Mouse (Mus musculus) forebrain, embryonic 11.5 days (tissue): ENCODE data around the gene Btbd6. TPM values are rescaled to one million over a fixed set of nuclear protein-coding genes. Genes with fewer than 3 reads are reported as not detected.

Experiments
- ATAC-seq: fragments of 200-750 bp; cut with Nextera tagmentation; replicated peaks from 2 replicates; pipeline ENCODE4 v1.8.0; 2017; ENCODE audit warnings: moderate TSS enrichment; ENCODE audit not compliant: low FRiP score
- DNase-seq: peaks from one replicate; pipeline ENCODE4 v3.0.0-alpha.2; 2017; ENCODE audit warnings: low spot score
- H3K27ac ChIP-seq: fragments of 300-500 bp; sonication (generic); 2 replicates; pipeline ENCODE4 v1.5.1; 2014; ENCODE audit warnings: low read depth, low read length
- H3K27me3 ChIP-seq: fragments of 300-500 bp; sonication (generic); 2 replicates; pipeline ENCODE4 v1.6.1; 2014; ENCODE audit warnings: mild to moderate bottlenecking, low read length, mixed read lengths; ENCODE audit not compliant: control insufficient read depth, insufficient read depth
- H3K36me3 ChIP-seq: fragments of 300-500 bp; sonication (generic); 2 replicates; pipeline ENCODE4 v1.6.1; 2014; ENCODE audit warnings: mild to moderate bottlenecking, low read length, moderate library complexity, mixed read lengths; ENCODE audit not compliant: control insufficient read depth, insufficient read depth
- H3K4me1 ChIP-seq: fragments of 300-500 bp; sonication (generic); replicated peaks from 2 replicates; pipeline ENCODE4 v1.6.1; 2014; ENCODE audit warnings: low read length, mixed read lengths; ENCODE audit not compliant: control insufficient read depth, insufficient read depth
- H3K4me2 ChIP-seq: fragments of 300-500 bp; sonication (generic); 2 replicates; pipeline ENCODE4 v1.6.1; 2014; ENCODE audit warnings: low read depth, mild to moderate bottlenecking, low read length, moderate library complexity, mixed read lengths; ENCODE audit not compliant: severe bottlenecking
- H3K4me3 ChIP-seq: fragments of 300-500 bp; sonication (generic); 2 replicates; pipeline ENCODE4 v1.5.1; 2014; ENCODE audit warnings: low read depth, low read length
- H3K9ac ChIP-seq: fragments of 300-500 bp; sonication (generic); 2 replicates; pipeline ENCODE4 v1.6.1; 2014; ENCODE audit warnings: low read length
- H3K9me3 ChIP-seq: fragments of 300-500 bp; sonication (generic); 2 replicates; pipeline ENCODE4 v1.6.1; 2016; ENCODE audit warnings: low read length, mixed read lengths; ENCODE audit not compliant: control insufficient read depth
- WGBS: fragments of 180-500 bp; shearing (Covaris S2); extraction: QIAGEN DNeasy Blood & Tissue Kit; methylation state at CpG from one replicate; pipeline ENCODE4 v1.1.7; 2014; 5-methylcytosine and 5-hydroxymethylcytosine counted together
- polyA plus RNA-seq: library from polyadenylated mRNA; unstranded; fragments of >200 nt; fragmentation: Nextera tagmentation; extraction: Ambion mirVana; gene quantifications from 2 replicates; pipeline ENCODE4 v1.2.1, GENCODE M21; 2014

Gene Btbd6
- polyA plus RNA-seq, 1 experiment from 2014 or later: 26.7 TPM

- Histone ChIP-seq H3K4me3 (no peak overlapping the region), H3K27ac (no peak overlapping the region), H3K9ac (peak overlapping the region; percentile 94), H3K4me2 (0 out of 2 replicates have a peak overlapping the region, but pooled peaks have one; percentile 67), H3K4me1 (peaks cover 4% of the 10 kb centered on the region; the same call in 1 of the 2 replicates), H3K9me3 (no peaks in the 10 kb centered on the region), H3K27me3 (no peaks in the 10 kb centered on the region), H3K36me3 (no peaks in the 10 kb centered on the region)
- 72% methylated on average over 4 of the region's 4 CpGs for WGBS
- DNase-seq: no peak
- ATAC-seq: no peak
Measured at GRCm38 (mm10) chr12:113015956-113016355, 39.7 kb downstream of the Btbd6 start.

DNA sequence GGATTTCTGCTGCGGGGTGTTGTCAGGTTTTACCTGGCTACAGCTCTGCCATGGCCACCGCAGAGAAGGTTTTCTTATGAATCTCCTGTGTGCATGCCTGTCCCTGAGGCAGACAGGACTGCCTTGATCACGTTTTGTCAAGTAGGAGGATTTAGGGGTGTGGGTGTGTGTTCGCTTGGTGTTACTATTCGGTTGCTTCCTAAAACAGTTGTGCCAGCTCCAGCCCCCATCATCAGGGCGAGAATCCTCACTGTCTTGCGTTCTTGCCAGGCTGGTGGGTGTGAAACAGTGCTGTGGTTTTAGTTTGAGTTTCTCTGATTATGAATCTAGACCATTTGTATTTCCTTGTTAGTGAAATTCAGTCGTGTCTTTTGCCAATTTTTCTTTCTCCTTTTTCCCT, 40.7 kb downstream of the Btbd6 start:
- Histone ChIP-seq H3K27ac (no peak overlapping the region), H3K4me3 (no peak overlapping the region), H3K27me3 (no peaks in the 10 kb centered on the region), H3K4me1 (peaks cover 4% of the 10 kb centered on the region; the same call in 1 of the 2 replicates), H3K9me3 (no peaks in the 10 kb centered on the region), H3K9ac (peak overlapping the region; percentile 16; the same call in 1 of the 2 replicates), H3K4me2 (no peak overlapping the region), H3K36me3 (no peaks in the 10 kb centered on the region)
- ATAC-seq: no peak
- WGBS: 81% methylated on average over 8 of the region's 8 CpGs
- DNase-seq: no peak

- H3K4me2 ChIP-seq: no peak overlapping the region
- H3K4me3 ChIP-seq: no peak overlapping the region
- H3K36me3 ChIP-seq: no peaks in the 10 kb centered on the region
- H3K27ac ChIP-seq: no peak overlapping the region
- no peaks in the 10 kb centered on the region for H3K27me3 ChIP-seq
- peaks cover 4% of the 10 kb centered on the region; the same call in 1 of the 2 replicates for H3K4me1 ChIP-seq
- ATAC-seq (no peak), DNase-seq (no peak)
- H3K9ac ChIP-seq: no peak overlapping the region
- 78% methylated on average over 9 of the region's 9 CpGs for WGBS
- no peaks in the 10 kb centered on the region for H3K9me3 ChIP-seq
Measured at GRCm38 (mm10) chr12:113017429-113017984, 41.2 kb downstream of the Btbd6 start.

DNA sequence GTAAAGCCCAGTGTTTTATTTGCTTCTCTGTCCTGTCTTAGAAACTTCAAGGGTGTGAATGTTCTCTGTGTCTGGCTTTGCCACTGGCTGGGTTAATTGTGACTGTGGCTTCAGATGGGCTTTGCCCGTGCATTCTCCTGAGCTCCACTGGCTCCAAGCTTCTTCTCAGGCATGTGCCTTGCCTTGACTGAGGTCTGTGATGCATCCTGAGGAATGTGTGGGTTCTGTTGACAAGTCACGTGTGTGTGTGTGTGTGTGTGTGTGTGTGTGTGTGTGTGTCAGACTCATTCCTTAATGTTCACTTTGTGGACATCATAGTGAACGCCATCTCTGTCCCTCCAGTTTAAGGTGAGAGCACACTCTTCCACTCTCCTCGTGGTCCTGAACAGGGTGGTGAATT, 42.5 kb downstream of the Btbd6 start:
- H3K36me3 ChIP-seq: no peaks in the 10 kb centered on the region
- no peak overlapping the region for H3K9ac ChIP-seq
- H3K27ac ChIP-seq: no peak overlapping the region
- H3K9me3 ChIP-seq: no peaks in the 10 kb centered on the region
- H3K4me3 ChIP-seq: no peak overlapping the region
- ATAC-seq (no peak), DNase-seq (no peak)
- WGBS: 91% methylated on average over 4 of the region's 4 CpGs
- peaks cover 4% of the 10 kb centered on the region; the same call in 1 of the 2 replicates for H3K4me1 ChIP-seq
- no peaks in the 10 kb centered on the region for H3K27me3 ChIP-seq
- no peak overlapping the region for H3K4me2 ChIP-seq

DNA sequence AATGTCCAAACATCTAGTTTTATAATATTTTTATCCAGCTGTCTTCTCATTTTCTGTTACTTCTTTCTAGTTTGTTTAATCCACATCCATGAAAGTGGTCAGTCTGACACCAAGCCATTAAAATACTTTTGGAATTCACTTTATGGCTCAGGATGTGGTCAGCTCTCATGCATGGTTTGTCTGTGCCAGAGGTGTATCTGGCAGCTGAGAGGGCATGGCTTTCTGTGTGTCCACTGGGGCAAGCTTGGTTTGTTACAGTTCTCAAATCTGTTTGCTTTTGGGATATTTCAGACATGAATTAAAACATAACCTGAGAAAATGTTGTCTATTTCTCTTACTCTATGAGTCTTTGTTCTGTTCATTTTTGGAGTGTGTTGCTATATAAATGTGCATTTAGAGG, 45.2 kb downstream of the Btbd6 start:
- Histone ChIP-seq H3K4me1 (no peaks in the 10 kb centered on the region; the same call in 1 of the 2 replicates), H3K9me3 (no peaks in the 10 kb centered on the region), H3K4me3 (no peak overlapping the region), H3K27me3 (no peaks in the 10 kb centered on the region), H3K4me2 (no peak overlapping the region), H3K9ac (no peak overlapping the region), H3K27ac (no peak overlapping the region), H3K36me3 (no peaks in the 10 kb centered on the region)
- DNase-seq (no peak), ATAC-seq (no peak)

GRCm38 (mm10) chr12:113023082-113023481, 46.8 kb downstream of the Btbd6 start:
- no peak overlapping the region for H3K4me3 ChIP-seq
- WGBS: 88% methylated on average over 4 of the region's 4 CpGs
- H3K9ac ChIP-seq: no peak overlapping the region
- no peak for DNase-seq
- H3K4me1 ChIP-seq: no peaks in the 10 kb centered on the region
- no peak overlapping the region for H3K27ac ChIP-seq
- H3K27me3 ChIP-seq: no peaks in the 10 kb centered on the region
- H3K9me3 ChIP-seq: no peaks in the 10 kb centered on the region
- H3K4me2 ChIP-seq: no peak overlapping the region
- H3K36me3 ChIP-seq: no peaks in the 10 kb centered on the region
- no peak for ATAC-seq

GRCm38 (mm10) chr12:113026557-113026956, 50.3 kb downstream of the Btbd6 start:
- H3K36me3 ChIP-seq: no peaks in the 10 kb centered on the region

GRCm38 (mm10) chr12:113027495-113027894, 51.2 kb downstream of the Btbd6 start:
- no peak overlapping the region for H3K9ac ChIP-seq
- no peak overlapping the region for H3K27ac ChIP-seq
- no peak for ATAC-seq
- peaks cover 5% of the 10 kb centered on the region for H3K4me1 ChIP-seq
- 92% methylated on average over 2 of the region's 2 CpGs for WGBS
- no peak overlapping the region for H3K4me3 ChIP-seq
- no peak for DNase-seq
- no peaks in the 10 kb centered on the region for H3K27me3 ChIP-seq
- no peaks in the 10 kb centered on the region for H3K9me3 ChIP-seq
- H3K36me3 ChIP-seq: no peaks in the 10 kb centered on the region
- H3K4me2 ChIP-seq: no peak overlapping the region

More at GRCm38 (mm10) chr12:113026557-113026956, 50.3 kb downstream of the Btbd6 start:
- 100% methylated on average over 1 of the region's 1 CpGs for WGBS
- no peaks in the 10 kb centered on the region for H3K27me3 ChIP-seq
- no peaks in the 10 kb centered on the region for H3K9me3 ChIP-seq
- no peak overlapping the region for H3K9ac ChIP-seq
- H3K4me2 ChIP-seq: no peak overlapping the region
- no peak overlapping the region for H3K4me3 ChIP-seq
- H3K27ac ChIP-seq: no peak overlapping the region
- H3K4me1 ChIP-seq: 0 out of 2 replicates have a peak, but pooled peaks cover 2% of the 10 kb centered on the region
- ATAC-seq (no peak), DNase-seq (no peak)

GRCm38 (mm10) chr12:113028067-113028466, 51.8 kb downstream of the Btbd6 start:
- Histone ChIP-seq H3K27ac (no peak overlapping the region), H3K4me1 (peaks cover 7% of the 10 kb centered on the region), H3K4me2 (no peak overlapping the region), H3K36me3 (no peaks in the 10 kb centered on the region), H3K9ac (no peak overlapping the region), H3K27me3 (no peaks in the 10 kb centered on the region), H3K9me3 (no peaks in the 10 kb centered on the region), H3K4me3 (no peak overlapping the region)
- DNase-seq: no peak
- ATAC-seq: no peak; the same call in 1 of the 2 replicates
- WGBS: 64% methylated on average over 5 of the region's 5 CpGs
